Mouse (Mus musculus): ENCODE measurements around the gene Nek1. TPM values are rescaled to one million over a fixed set of nuclear protein-coding genes. Genes with fewer than 3 reads are reported as not detected.

The Nek1 gene
- polyA plus RNA-seq, 1 experiment: 22.7 TPM

DNA sequence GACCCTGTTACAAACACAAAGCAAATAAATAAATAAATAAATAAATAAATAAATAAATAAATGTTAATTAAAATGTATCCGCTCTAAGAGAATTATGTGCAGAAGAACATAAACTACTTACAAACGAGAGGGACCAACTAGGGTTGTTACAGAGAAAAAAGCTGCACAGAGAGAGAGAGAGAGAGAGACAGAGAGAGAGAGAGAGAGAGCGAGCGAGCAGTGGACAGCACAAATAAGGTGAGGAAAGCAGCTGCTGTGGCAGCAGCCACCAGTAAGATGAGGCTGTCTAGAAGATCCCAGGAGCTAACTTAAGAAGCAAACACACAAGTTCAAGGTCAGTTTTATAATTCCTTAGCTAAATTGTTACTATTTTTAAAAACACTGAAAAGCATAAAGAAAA lies 28.5 kb upstream of the Nek1 start:
- H3K4me1 ChIP-seq (ENCODE audit: control insufficient read depth, insufficient read depth, low read length): no peaks in the 10 kb centered on the region
- no peak for TF ChIP-seq CTCF (IDR thresholded peaks at IDR 0.05; ENCODE audit: borderline replicate concordance, insufficient read depth, low read length)
- no peak for TF ChIP-seq POLR2A (IDR thresholded peaks at IDR 0.05; ENCODE audit: low read depth, low read length)
- H3K27ac ChIP-seq (ENCODE audit: insufficient read depth, low read length): no peak overlapping the region
- H3K4me3 ChIP-seq (ENCODE audit: insufficient read depth, low read length): no peak overlapping the region

DNA sequence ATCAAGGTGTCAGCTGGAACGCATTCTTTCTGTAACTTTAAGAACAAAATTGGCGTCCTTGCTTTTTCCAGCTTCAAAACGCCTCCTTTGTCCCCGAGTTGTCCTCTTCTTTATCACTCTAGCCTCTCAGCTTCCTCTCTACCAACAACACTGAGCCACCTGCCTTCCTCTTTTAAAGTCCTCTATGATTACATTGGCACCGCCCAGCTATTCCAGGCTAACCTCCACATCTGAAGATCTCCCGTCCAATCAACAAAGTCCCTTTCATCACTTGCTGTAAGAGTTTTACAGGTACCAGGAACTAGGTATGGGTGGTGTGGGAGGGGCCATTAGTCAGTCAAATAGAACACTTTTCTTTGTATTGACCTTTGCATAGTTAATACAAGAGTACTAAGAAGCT lies 27.7 kb upstream of the Nek1 start:
- no peak for TF ChIP-seq CTCF (IDR thresholded peaks at IDR 0.05; ENCODE audit: borderline replicate concordance, insufficient read depth, low read length)
- TF ChIP-seq POLR2A (IDR thresholded peaks at IDR 0.05; ENCODE audit: low read depth, low read length): no peak
- Histone ChIP-seq H3K4me1 (ENCODE audit: control insufficient read depth, insufficient read depth, low read length) (no peaks in the 10 kb centered on the region), H3K27ac (ENCODE audit: insufficient read depth, low read length) (no peak overlapping the region), H3K4me3 (ENCODE audit: insufficient read depth, low read length) (no peak overlapping the region)

- Histone ChIP-seq H3K4me3 (ENCODE audit: insufficient read depth, low read length) (no peak overlapping the region), H3K4me1 (ENCODE audit: control insufficient read depth, insufficient read depth, low read length) (no peaks in the 10 kb centered on the region), H3K27ac (ENCODE audit: insufficient read depth, low read length) (no peak overlapping the region)
- TF ChIP-seq POLR2A (IDR thresholded peaks at IDR 0.05; ENCODE audit: low read depth, low read length): no peak
- TF ChIP-seq CTCF (IDR thresholded peaks at IDR 0.05; ENCODE audit: borderline replicate concordance, insufficient read depth, low read length): no peak
Measured at GRCm38 (mm10) chr8:60965741-60966140, 27.3 kb upstream of the Nek1 start.

DNA sequence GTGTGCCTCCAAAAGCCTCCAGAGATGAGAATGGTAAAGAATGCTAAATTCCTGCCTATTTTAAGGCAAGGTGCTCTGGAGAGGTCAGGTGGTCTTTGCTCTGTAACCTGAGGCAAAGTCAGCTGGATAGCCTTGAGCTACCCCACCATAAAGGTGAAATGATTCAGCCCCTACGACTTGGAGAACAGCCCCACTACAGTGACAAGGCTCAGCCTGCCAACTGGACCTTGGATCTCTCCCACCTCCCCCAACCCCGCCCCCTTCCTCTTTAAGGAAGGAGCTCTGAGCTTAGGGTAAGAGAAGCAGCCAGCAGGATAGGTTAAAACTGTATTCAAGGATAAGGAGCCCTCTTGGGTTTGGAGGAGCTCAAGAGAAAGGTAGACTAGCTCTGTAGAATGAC lies 23.9 kb upstream of the Nek1 start:
- Histone ChIP-seq H3K4me1 (ENCODE audit: control insufficient read depth, insufficient read depth, low read length) (no peaks in the 10 kb centered on the region), H3K4me3 (ENCODE audit: insufficient read depth, low read length) (no peak overlapping the region), H3K27ac (ENCODE audit: insufficient read depth, low read length) (no peak overlapping the region)
- TF ChIP-seq POLR2A (IDR thresholded peaks at IDR 0.05; ENCODE audit: low read depth, low read length) (no peak), CTCF (IDR thresholded peaks at IDR 0.05; ENCODE audit: borderline replicate concordance, insufficient read depth, low read length) (no peak)

DNA sequence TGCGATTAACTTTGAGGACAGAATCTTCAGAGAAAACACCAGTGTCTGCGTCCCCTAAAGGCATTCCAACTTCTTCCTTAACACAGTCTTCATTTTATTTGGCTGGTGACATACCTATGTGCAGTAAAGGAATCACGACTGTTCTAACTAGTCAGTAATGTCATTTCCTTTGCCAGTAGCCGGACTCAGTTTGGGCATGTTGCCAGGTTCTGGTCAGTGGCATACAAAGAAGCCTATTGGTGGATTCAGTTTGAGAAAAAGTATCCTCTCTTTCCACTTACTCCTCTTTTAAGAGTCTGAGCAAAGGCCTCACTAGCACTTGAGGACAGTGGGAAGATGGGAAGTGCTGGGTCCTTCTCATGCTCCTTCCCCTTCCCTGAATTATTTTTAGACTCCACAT lies 21.2 kb upstream of the Nek1 start:
- no peak for TF ChIP-seq CTCF (IDR thresholded peaks at IDR 0.05; ENCODE audit: borderline replicate concordance, insufficient read depth, low read length)
- TF ChIP-seq POLR2A (IDR thresholded peaks at IDR 0.05; ENCODE audit: low read depth, low read length): no peak
- Histone ChIP-seq H3K4me1 (ENCODE audit: control insufficient read depth, insufficient read depth, low read length) (no peaks in the 10 kb centered on the region), H3K4me3 (ENCODE audit: insufficient read depth, low read length) (no peak overlapping the region), H3K27ac (ENCODE audit: insufficient read depth, low read length) (no peak overlapping the region)

DNA sequence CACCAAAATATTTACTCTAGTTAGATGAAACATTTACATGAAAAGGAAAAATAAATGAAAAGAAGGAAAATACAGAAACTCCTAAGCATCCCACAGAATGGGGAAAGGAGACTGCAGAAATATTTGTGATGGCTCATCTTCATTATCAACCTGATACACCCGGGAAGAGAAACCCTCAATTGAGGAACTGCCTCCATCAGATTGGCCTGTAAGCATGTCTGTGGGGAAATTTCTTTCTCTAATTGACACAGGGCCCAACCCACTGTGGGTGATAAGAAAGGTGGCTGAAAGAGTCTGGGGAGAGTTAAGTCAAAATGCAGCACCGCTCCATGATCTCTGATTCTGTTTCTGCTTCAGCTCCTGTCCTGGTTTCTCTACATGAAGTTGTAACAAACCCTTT lies 19.5 kb upstream of the Nek1 start:
- no peaks in the 10 kb centered on the region for H3K4me1 ChIP-seq (ENCODE audit: control insufficient read depth, insufficient read depth, low read length)
- no peak overlapping the region for H3K4me3 ChIP-seq (ENCODE audit: insufficient read depth, low read length)
- H3K27ac ChIP-seq (ENCODE audit: insufficient read depth, low read length): no peak overlapping the region
- TF ChIP-seq CTCF (IDR thresholded peaks at IDR 0.05; ENCODE audit: borderline replicate concordance, insufficient read depth, low read length) (no peak), POLR2A (IDR thresholded peaks at IDR 0.05; ENCODE audit: low read depth, low read length) (no peak)

DNA sequence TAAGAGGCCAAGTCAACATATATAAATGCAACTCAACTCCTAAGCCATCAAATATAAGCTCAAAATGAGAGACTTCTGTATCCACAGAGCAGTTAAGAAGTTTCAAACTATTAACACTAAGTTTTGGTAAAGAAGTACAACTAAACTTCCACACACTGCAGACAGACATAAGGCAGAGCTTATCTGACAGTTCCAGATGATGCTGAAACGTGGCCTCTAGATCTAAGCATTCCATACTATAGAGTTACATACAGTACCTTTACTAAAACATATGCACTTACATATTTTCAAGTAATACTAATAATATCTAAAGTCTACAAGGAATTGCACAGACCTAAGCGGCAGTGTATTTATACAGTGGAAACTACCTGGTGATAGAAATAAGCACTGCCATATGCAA lies 18.2 kb upstream of the Nek1 start:
- Histone ChIP-seq H3K4me3 (ENCODE audit: insufficient read depth, low read length) (no peak overlapping the region), H3K4me1 (ENCODE audit: control insufficient read depth, insufficient read depth, low read length) (no peaks in the 10 kb centered on the region), H3K27ac (ENCODE audit: insufficient read depth, low read length) (no peak overlapping the region)
- TF ChIP-seq CTCF (IDR thresholded peaks at IDR 0.05; ENCODE audit: borderline replicate concordance, insufficient read depth, low read length) (no peak), POLR2A (IDR thresholded peaks at IDR 0.05; ENCODE audit: low read depth, low read length) (no peak)

- H3K4me3 ChIP-seq (ENCODE audit: insufficient read depth, low read length): no peak overlapping the region
- TF ChIP-seq CTCF (IDR thresholded peaks at IDR 0.05; ENCODE audit: borderline replicate concordance, insufficient read depth, low read length) (no peak), POLR2A (IDR thresholded peaks at IDR 0.05; ENCODE audit: low read depth, low read length) (no peak)
- no peaks in the 10 kb centered on the region; the same call in 1 of the 2 replicates for H3K4me1 ChIP-seq (ENCODE audit: control insufficient read depth, insufficient read depth, low read length)
- H3K27ac ChIP-seq (ENCODE audit: insufficient read depth, low read length): no peak overlapping the region
Measured at GRCm38 (mm10) chr8:60976818-60977217, 16.2 kb upstream of the Nek1 start.

- TF ChIP-seq POLR2A (IDR thresholded peaks at IDR 0.05; ENCODE audit: low read depth, low read length) (no peak), CTCF (IDR thresholded peaks at IDR 0.05; ENCODE audit: borderline replicate concordance, insufficient read depth, low read length) (no peak)
- Histone ChIP-seq H3K4me1 (ENCODE audit: control insufficient read depth, insufficient read depth, low read length) (no peaks in the 10 kb centered on the region; the same call in 1 of the 2 replicates), H3K4me3 (ENCODE audit: insufficient read depth, low read length) (no peak overlapping the region), H3K27ac (ENCODE audit: insufficient read depth, low read length) (no peak overlapping the region)
Measured at GRCm38 (mm10) chr8:60978496-60978895, 14.5 kb upstream of the Nek1 start.

- TF ChIP-seq POLR2A (IDR thresholded peaks at IDR 0.05; ENCODE audit: low read depth, low read length) (no peak), CTCF (IDR thresholded peaks at IDR 0.05; ENCODE audit: borderline replicate concordance, insufficient read depth, low read length) (no peak)
- Histone ChIP-seq H3K27ac (ENCODE audit: insufficient read depth, low read length) (no peak overlapping the region), H3K4me3 (ENCODE audit: insufficient read depth, low read length) (no peak overlapping the region), H3K4me1 (ENCODE audit: control insufficient read depth, insufficient read depth, low read length) (no peaks in the 10 kb centered on the region; the same call in 1 of the 2 replicates)
Measured at GRCm38 (mm10) chr8:60981388-60981787, 11.6 kb upstream of the Nek1 start.

Data from embryonic fibroblast, embryonic 13.5 days (primary cell).